Mouse (Mus musculus) midbrain, embryonic 12.5 days (tissue): ENCODE measurements around the gene Apoa1. TPM values are rescaled to one million over a fixed set of nuclear protein-coding genes. Genes with fewer than 3 reads are reported as not detected.

Experiments
- ATAC-seq: fragments of 200-750 bp; cut with Nextera tagmentation; 2 replicates; pipeline ENCODE4 v1.8.0; 2017; ENCODE audit warnings: low read depth, moderate TSS enrichment, moderate library complexity; ENCODE audit not compliant: low FRiP score
- H3K27ac ChIP-seq: fragments of 300-500 bp; sonication (generic); replicated peaks from 2 replicates; pipeline ENCODE4 v1.5.1; 2016; ENCODE audit warnings: mild to moderate bottlenecking
- H3K27me3 ChIP-seq: fragments of 300-500 bp; sonication (generic); 2 replicates; pipeline ENCODE4 v1.6.1; 2016; ENCODE audit warnings: mild to moderate bottlenecking
- H3K36me3 ChIP-seq: fragments of 300-500 bp; sonication (generic); 2 replicates; pipeline ENCODE4 v1.6.1; 2016
- H3K4me1 ChIP-seq: fragments of 300-500 bp; sonication (generic); 2 replicates; pipeline ENCODE4 v1.6.1; 2016
- H3K4me2 ChIP-seq: fragments of 300-500 bp; sonication (generic); replicated peaks from 2 replicates; pipeline ENCODE4 v1.6.1; 2016; ENCODE audit warnings: mild to moderate bottlenecking, moderate library complexity
- H3K4me3 ChIP-seq: fragments of 300-500 bp; sonication (generic); 2 replicates; pipeline ENCODE4 v1.5.1; 2016; ENCODE audit warnings: mild to moderate bottlenecking
- H3K9ac ChIP-seq: fragments of 300-500 bp; sonication (generic); replicated peaks from 2 replicates; pipeline ENCODE4 v1.6.1; 2016; ENCODE audit warnings: mild to moderate bottlenecking, moderate library complexity
- H3K9me3 ChIP-seq: fragments of 300-500 bp; sonication (generic); 2 replicates; pipeline ENCODE4 v1.6.1; 2016; ENCODE audit warnings: mild to moderate bottlenecking
- WGBS: fragments of 180-500 bp; shearing (Covaris S2); methylation state at CpG from one replicate; pipeline ENCODE4 v1.1.7; 2016; 5-methylcytosine and 5-hydroxymethylcytosine counted together
- polyA plus RNA-seq: library from polyadenylated mRNA; unstranded; fragments of >200 nt; fragmentation: Nextera tagmentation; extraction: Ambion mirVana; gene quantifications from 2 replicates; pipeline ENCODE4 v1.2.1, GENCODE M21; 2016

Gene Apoa1
- polyA plus RNA-seq, 1 experiment from 2014 or later, result 1.3 TPM

GRCm38 (mm10) chr9:46240526-46241153 lies 12.3 kb downstream of the Apoa1 start, which contains the start of gene Apoa4:
Gene Apoa4, plus strand, starts transcription at chr9:46240696.
- H3K4me1 ChIP-seq, result no peaks in the 10 kb centered on the region
- no peaks in the 10 kb centered on the region for H3K9me3 ChIP-seq
- H3K4me2 ChIP-seq, result no peak within 1 kb of the TSS
- no peak within 1 kb of the TSS for H3K9ac ChIP-seq
- no peaks in the 10 kb centered on the region for H3K36me3 ChIP-seq
- peaks cover 10% of the 10 kb centered on the region; the same call in 1 of the 2 replicates for H3K27me3 ChIP-seq
- H3K27ac ChIP-seq, result no peak within 1 kb of the TSS
- WGBS, result 66% methylated on average over 7 of the region's 7 CpGs
- H3K4me3 ChIP-seq, result no peak within 1 kb of the TSS
- ATAC-seq, result no peak

- Histone ChIP-seq H3K27me3 (peaks cover 13% of the 10 kb centered on the region; the same call in 1 of the 2 replicates), H3K4me1 (no peaks in the 10 kb centered on the region), H3K36me3 (no peaks in the 10 kb centered on the region), H3K4me3 (no peak overlapping the region), H3K4me2 (no peak overlapping the region), H3K27ac (no peak overlapping the region), H3K9me3 (no peaks in the 10 kb centered on the region), H3K9ac (no peak overlapping the region)
- 72% methylated on average over 2 of the region's 2 CpGs for WGBS
- ATAC-seq, result no peak
These were observed 13.4 kb downstream of the Apoa1 start for GRCm38 (mm10) chr9:46241818-46242217.

DNA sequence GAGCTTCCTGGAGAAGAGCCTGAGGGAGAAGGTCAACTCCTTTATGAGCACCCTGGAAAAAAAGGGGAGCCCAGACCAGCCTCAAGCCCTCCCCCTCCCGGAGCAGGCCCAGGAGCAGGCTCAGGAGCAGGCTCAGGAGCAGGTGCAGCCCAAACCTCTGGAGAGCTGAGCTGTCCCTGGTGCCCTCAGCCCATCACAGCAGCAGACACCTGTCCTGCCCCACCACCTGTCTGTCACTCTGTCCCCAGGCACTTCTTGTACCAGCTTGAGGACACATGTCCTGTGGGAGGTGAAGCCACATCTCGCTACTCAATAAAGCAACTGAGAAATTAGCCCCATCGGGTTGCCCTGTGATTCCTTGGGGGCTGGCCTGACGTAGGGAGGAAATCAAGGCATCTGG lies 14.7 kb downstream of the Apoa1 start:
- Histone ChIP-seq H3K27me3 (peaks cover 21% of the 10 kb centered on the region), H3K4me3 (no peak overlapping the region), H3K9ac (no peak overlapping the region), H3K9me3 (no peaks in the 10 kb centered on the region), H3K4me1 (no peaks in the 10 kb centered on the region), H3K4me2 (no peak overlapping the region), H3K36me3 (no peaks in the 10 kb centered on the region), H3K27ac (no peak overlapping the region)
- no peak for ATAC-seq
- WGBS, result 85% methylated on average over 4 of the region's 4 CpGs

DNA sequence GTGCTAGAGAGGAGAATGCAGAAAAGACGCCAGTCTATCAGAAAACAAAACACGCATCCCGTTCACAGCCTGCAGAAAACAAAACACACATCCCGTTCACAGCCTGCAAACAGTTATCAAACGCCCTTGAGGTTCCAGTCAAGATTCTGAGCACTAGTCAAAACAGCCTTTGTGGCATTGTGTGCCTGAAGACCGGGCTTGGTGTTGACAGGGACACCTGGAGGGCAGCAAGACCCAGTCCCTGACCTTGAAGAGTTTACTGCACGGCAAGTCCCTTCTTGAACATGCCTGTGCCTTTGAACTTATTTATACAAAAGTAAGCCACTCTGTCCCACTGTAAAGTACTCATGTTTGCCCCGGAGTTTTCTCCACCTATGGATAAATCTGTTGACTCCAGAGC lies 15.2 kb downstream of the Apoa1 start:
- Histone ChIP-seq H3K9ac (no peak overlapping the region), H3K9me3 (no peaks in the 10 kb centered on the region), H3K27ac (no peak overlapping the region), H3K4me1 (no peaks in the 10 kb centered on the region), H3K4me3 (no peak overlapping the region), H3K4me2 (no peak overlapping the region), H3K27me3 (peaks cover 24% of the 10 kb centered on the region), H3K36me3 (no peaks in the 10 kb centered on the region)
- 53% methylated on average over 8 of the region's 8 CpGs for WGBS
- no peak for ATAC-seq

GRCm38 (mm10) chr9:46246752-46247324 lies 18.5 kb downstream of the Apoa1 start:
- no peak overlapping the region for H3K9ac ChIP-seq
- ATAC-seq, result no peak
- peak overlapping the region; percentile 11; the same call in 1 of the 2 replicates for H3K4me2 ChIP-seq
- WGBS, result 30% methylated on average over 11 of the region's 11 CpGs
- no peak overlapping the region for H3K27ac ChIP-seq
- H3K9me3 ChIP-seq, result no peaks in the 10 kb centered on the region
- no peak overlapping the region for H3K4me3 ChIP-seq
- H3K4me1 ChIP-seq, result no peaks in the 10 kb centered on the region
- peaks cover 35% of the 10 kb centered on the region for H3K27me3 ChIP-seq
- H3K36me3 ChIP-seq, result no peaks in the 10 kb centered on the region

GRCm38 (mm10) chr9:46256177-46256576 lies 27.8 kb downstream of the Apoa1 start:
- Histone ChIP-seq H3K27ac (no peak overlapping the region), H3K4me2 (no peak overlapping the region), H3K9ac (no peak overlapping the region), H3K9me3 (no peaks in the 10 kb centered on the region), H3K4me3 (no peak overlapping the region), H3K36me3 (no peaks in the 10 kb centered on the region), H3K4me1 (no peaks in the 10 kb centered on the region; the same call in 1 of the 2 replicates), H3K27me3 (peaks cover 61% of the 10 kb centered on the region)
- no peak for ATAC-seq
- WGBS, result 90% methylated on average over 7 of the region's 7 CpGs

DNA sequence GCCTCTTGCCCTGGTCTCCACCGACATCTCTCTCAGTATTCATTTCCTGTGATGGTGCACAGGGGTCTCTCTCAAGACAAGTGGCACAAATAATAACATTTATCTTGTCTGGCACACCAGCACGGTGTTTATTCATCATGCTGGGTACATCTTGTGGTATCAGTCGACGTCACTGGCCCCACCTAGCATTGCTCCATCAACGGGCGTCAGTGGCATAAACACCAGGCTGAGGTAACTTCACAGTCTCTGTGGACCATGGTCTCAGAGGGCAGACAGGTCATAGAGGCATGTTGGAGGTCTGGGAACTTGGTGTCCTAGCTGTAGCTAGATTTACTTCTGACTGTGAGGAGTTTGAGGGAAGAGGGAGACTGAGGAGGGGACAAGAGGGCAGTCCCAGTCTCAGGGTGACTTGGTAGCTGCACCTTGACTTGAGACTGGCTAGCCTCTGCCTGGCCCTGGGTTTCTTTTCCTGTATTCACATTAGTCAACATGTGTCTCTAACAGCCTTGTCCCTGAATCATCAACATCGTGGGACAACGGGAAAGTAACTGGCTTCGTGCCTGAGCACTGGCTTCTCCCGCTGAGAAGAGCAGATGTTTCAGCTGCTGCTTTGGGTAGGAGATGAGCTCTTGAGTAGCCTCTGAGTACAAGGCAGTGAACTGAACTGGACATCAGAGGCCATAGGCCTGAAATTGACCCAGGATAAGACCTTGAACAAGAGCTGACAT lies 28.4 kb downstream of the Apoa1 start:
- Histone ChIP-seq H3K4me1 (no peaks in the 10 kb centered on the region; the same call in 1 of the 2 replicates), H3K9me3 (no peaks in the 10 kb centered on the region), H3K9ac (no peak overlapping the region), H3K4me3 (no peak overlapping the region), H3K36me3 (no peaks in the 10 kb centered on the region), H3K27ac (no peak overlapping the region), H3K27me3 (peaks cover 54% of the 10 kb centered on the region), H3K4me2 (no peak overlapping the region)
- 91% methylated on average over 10 of the region's 10 CpGs for WGBS
- no peak for ATAC-seq

GRCm38 (mm10) chr9:46257546-46257945 lies 29.2 kb downstream of the Apoa1 start:
- no peak overlapping the region for H3K27ac ChIP-seq
- H3K9ac ChIP-seq, result no peak overlapping the region
- no peaks in the 10 kb centered on the region for H3K9me3 ChIP-seq
- H3K4me1 ChIP-seq, result no peaks in the 10 kb centered on the region; the same call in 1 of the 2 replicates
- 83% methylated on average over 3 of the region's 3 CpGs for WGBS
- ATAC-seq, result no peak
- peaks cover 51% of the 10 kb centered on the region for H3K27me3 ChIP-seq
- no peak overlapping the region for H3K4me2 ChIP-seq
- H3K36me3 ChIP-seq, result no peaks in the 10 kb centered on the region
- H3K4me3 ChIP-seq, result no peak overlapping the region

- no peak for ATAC-seq
- no peaks in the 10 kb centered on the region for H3K9me3 ChIP-seq
- H3K4me2 ChIP-seq, result no peak overlapping the region
- 92% methylated on average over 6 of the region's 6 CpGs for WGBS
- no peaks in the 10 kb centered on the region; the same call in 1 of the 2 replicates for H3K4me1 ChIP-seq
- no peak overlapping the region for H3K27ac ChIP-seq
- H3K36me3 ChIP-seq, result no peaks in the 10 kb centered on the region
- H3K27me3 ChIP-seq, result peaks cover 38% of the 10 kb centered on the region
- H3K9ac ChIP-seq, result no peak overlapping the region
- H3K4me3 ChIP-seq, result no peak overlapping the region
These were observed 30.7 kb downstream of the Apoa1 start for GRCm38 (mm10) chr9:46259111-46259510.

- Histone ChIP-seq H3K27ac (no peak overlapping the region), H3K27me3 (peaks cover 37% of the 10 kb centered on the region), H3K36me3 (no peaks in the 10 kb centered on the region), H3K4me1 (no peaks in the 10 kb centered on the region), H3K4me3 (no peak overlapping the region), H3K4me2 (no peak overlapping the region), H3K9me3 (no peaks in the 10 kb centered on the region), H3K9ac (no peak overlapping the region)
- WGBS, result 87% methylated on average over 7 of the region's 7 CpGs
- no peak for ATAC-seq
These were observed 32.8 kb downstream of the Apoa1 start for GRCm38 (mm10) chr9:46261131-46261530.

DNA sequence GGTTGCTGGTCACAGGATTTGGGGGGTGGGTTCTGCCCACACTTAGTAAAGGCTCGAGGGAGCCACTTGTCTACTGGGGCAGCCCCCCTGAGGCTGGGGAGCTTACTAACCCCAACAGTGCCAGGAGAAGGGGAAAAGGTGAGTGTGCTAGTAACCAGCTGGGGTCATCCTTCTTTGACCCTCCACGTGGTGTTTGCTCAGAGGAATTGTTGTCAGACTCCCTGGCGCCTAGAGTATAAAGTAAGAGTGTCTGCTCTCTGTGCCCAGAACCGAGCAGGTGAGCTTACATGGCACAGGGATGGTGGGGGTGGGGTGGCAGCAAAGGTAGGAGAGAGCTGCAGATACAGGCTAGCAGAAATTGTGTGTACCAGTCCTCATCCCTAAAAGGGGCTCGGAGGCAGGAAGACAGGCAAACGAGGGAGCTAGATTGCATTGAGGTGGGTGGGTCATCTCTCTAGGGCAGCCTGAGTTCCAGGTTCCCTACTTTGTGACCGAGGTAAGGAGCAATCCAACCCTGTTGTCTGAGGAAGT lies 40.0 kb downstream of the Apoa1 start, which contains the start of gene Apoa5:
Gene Apoa5, plus strand, starts transcription at position 291 of the 531 bp plus-strand sequence.
- ATAC-seq, result no peak
- Histone ChIP-seq H3K27ac (no peak within 1 kb of the TSS), H3K4me1 (peaks cover under 1% of the 10 kb centered on the region), H3K4me3 (no peak within 1 kb of the TSS), H3K36me3 (no peaks in the 10 kb centered on the region), H3K9ac (no peak within 1 kb of the TSS), H3K9me3 (no peaks in the 10 kb centered on the region), H3K27me3 (peaks cover 52% of the 10 kb centered on the region), H3K4me2 (no peak within 1 kb of the TSS)
- 63% methylated on average over 7 of the region's 7 CpGs for WGBS

GRCm38 (mm10) chr9:46269125-46269524 lies 40.7 kb downstream of the Apoa1 start:
- 79% methylated on average over 5 of the region's 5 CpGs for WGBS
- no peak for ATAC-seq
- H3K4me2 ChIP-seq, result no peak overlapping the region
- peaks cover 7% of the 10 kb centered on the region for H3K4me1 ChIP-seq
- no peak overlapping the region for H3K4me3 ChIP-seq
- no peaks in the 10 kb centered on the region for H3K9me3 ChIP-seq
- H3K27me3 ChIP-seq, result peaks cover 52% of the 10 kb centered on the region
- H3K36me3 ChIP-seq, result no peaks in the 10 kb centered on the region
- no peak overlapping the region for H3K27ac ChIP-seq
- H3K9ac ChIP-seq, result no peak overlapping the region
